Mouse (Mus musculus) heart, postnatal 0 days (tissue): ENCODE data around the gene Ttc7b. TPM values are rescaled to one million over a fixed set of nuclear protein-coding genes. Genes with fewer than 3 reads are reported as not detected.

Source experiments
- ATAC-seq: fragments of 200-750 bp; cut with Nextera tagmentation; 2 replicates; pipeline ENCODE4 v1.8.0; 2017; ENCODE audit warnings: low read depth, moderate number of reproducible peaks, moderate library complexity; ENCODE audit not compliant: insufficient read depth
- DNase-seq: peaks from one replicate; pipeline ENCODE4 v3.0.0-alpha.2; 2016; ENCODE audit warnings: low spot score
- H3K27ac ChIP-seq: fragments of 300-500 bp; sonication (generic); 2 replicates; pipeline ENCODE4 v1.5.1; 2014; ENCODE audit warnings: low read depth, mild to moderate bottlenecking
- H3K27me3 ChIP-seq: fragments of 300-500 bp; sonication (generic); 2 replicates; pipeline ENCODE4 v1.6.1; 2014; ENCODE audit warnings: low read length, mixed read lengths; ENCODE audit not compliant: control insufficient read depth, insufficient read depth
- H3K36me3 ChIP-seq: fragments of 300-500 bp; sonication (generic); replicated peaks from 2 replicates; pipeline ENCODE4 v1.6.1; 2014; ENCODE audit warnings: low read length, mixed read lengths; ENCODE audit not compliant: control insufficient read depth, insufficient read depth
- H3K4me1 ChIP-seq: fragments of 300-500 bp; sonication (generic); 2 replicates; pipeline ENCODE4 v1.6.1; 2014; ENCODE audit warnings: antibody characterized with exemption; ENCODE audit not compliant: control insufficient read depth, insufficient read depth
- H3K4me2 ChIP-seq: fragments of 300-500 bp; sonication (generic); 2 replicates; pipeline ENCODE4 v1.6.1; 2014; ENCODE audit warnings: low read depth, mild to moderate bottlenecking, low read length, moderate library complexity
- H3K4me3 ChIP-seq: fragments of 300-500 bp; sonication (generic); 2 replicates; pipeline ENCODE4 v1.5.1; 2014; ENCODE audit warnings: low read depth, low read length
- H3K9ac ChIP-seq: fragments of 300-500 bp; sonication (generic); replicated peaks from 2 replicates; pipeline ENCODE4 v1.6.1; 2014; ENCODE audit warnings: low read depth, low read length, mixed read lengths
- H3K9me3 ChIP-seq: fragments of 300-500 bp; sonication (generic); replicated peaks from 2 replicates; pipeline ENCODE4 v1.6.1; 2016; ENCODE audit warnings: low read length; ENCODE audit not compliant: control insufficient read depth
- CTCF ChIP-seq: IDR thresholded peaks from 2 replicates; pipeline ENCODE4 v1.5.1; 2016; ENCODE audit warnings: antibody characterized with exemption, control low read depth, low read depth
- EP300 ChIP-seq: IDR thresholded peaks from 2 replicates; pipeline ENCODE4 v1.6.1; 2016; ENCODE audit warnings: antibody characterized with exemption, low read depth
- WGBS: fragments of 180-500 bp; shearing (Covaris S2); extraction: QIAGEN DNeasy Blood & Tissue Kit; methylation state at CpG from one replicate; pipeline ENCODE4 v1.1.7; 2014; 5-methylcytosine and 5-hydroxymethylcytosine counted together
- polyA plus RNA-seq: library from polyadenylated mRNA; unstranded; fragments of >200 nt; fragmentation: Nextera tagmentation; extraction: Ambion mirVana; gene quantifications from 2 replicates; pipeline ENCODE4 v1.2.1, GENCODE M21; 2015
- total RNA-seq: library from RNA; depleted of rRNA; stranded (reverse); fragments of >200 nt; gene quantifications from 2 replicates; pipeline ENCODE4 v1.2.3, GENCODE M21; 2014; ENCODE audit warnings: low replicate concordance

The Ttc7b gene
- total and polyA plus RNA-seq, 2 experiments from 2014 or later = 6.7 to 29.4 TPM

- WGBS = 91% methylated on average over 6 of the region's 6 CpGs
- Histone ChIP-seq H3K4me1 (peaks cover 2% of the 10 kb centered on the region; the same call in 1 of the 2 replicates), H3K27me3 (no peaks in the 10 kb centered on the region), H3K9me3 (no peaks in the 10 kb centered on the region), H3K9ac (no peak overlapping the region), H3K4me2 (no peak overlapping the region), H3K4me3 (no peak overlapping the region), H3K27ac (no peak overlapping the region), H3K36me3 (peaks cover 4% of the 10 kb centered on the region; the same call in 1 of the 2 replicates)
- ATAC-seq (no peak), DNase-seq (no peak)
- TF ChIP-seq EP300 (no peak), CTCF (no peak)
These were observed 91.1 kb downstream of the Ttc7b start for GRCm38 (mm10) chr12:100429414-100430114.

GRCm38 (mm10) chr12:100428183-100428582 lies 92.4 kb downstream of the Ttc7b start:
- H3K36me3 ChIP-seq = peaks cover 4% of the 10 kb centered on the region; the same call in 1 of the 2 replicates
- no peak for ATAC-seq
- no peak for DNase-seq
- no peaks in the 10 kb centered on the region for H3K27me3 ChIP-seq
- no peak overlapping the region for H3K4me3 ChIP-seq
- no peak overlapping the region for H3K27ac ChIP-seq
- H3K4me1 ChIP-seq = peaks cover 2% of the 10 kb centered on the region; the same call in 1 of the 2 replicates
- no peak overlapping the region for H3K4me2 ChIP-seq
- TF ChIP-seq EP300 = no peak
- TF ChIP-seq CTCF = no peak
- no peaks in the 10 kb centered on the region for H3K9me3 ChIP-seq
- 87% methylated on average over 4 of the region's 4 CpGs for WGBS
- no peak overlapping the region for H3K9ac ChIP-seq

- no peaks in the 10 kb centered on the region for H3K9me3 ChIP-seq
- ATAC-seq = no peak
- TF ChIP-seq EP300 = no peak
- no peak for TF ChIP-seq CTCF
- H3K27me3 ChIP-seq = no peaks in the 10 kb centered on the region
- no peak for DNase-seq
- no peak overlapping the region for H3K4me2 ChIP-seq
- H3K4me3 ChIP-seq = no peak overlapping the region
- peaks cover 12% of the 10 kb centered on the region; the same call in 1 of the 2 replicates for H3K4me1 ChIP-seq
- H3K36me3 ChIP-seq = peaks cover 4% of the 10 kb centered on the region; the same call in 1 of the 2 replicates
- H3K27ac ChIP-seq = no peak overlapping the region
- H3K9ac ChIP-seq = no peak overlapping the region
- WGBS = 46% methylated on average over 4 of the region's 4 CpGs
These were observed 94.4 kb downstream of the Ttc7b start for GRCm38 (mm10) chr12:100426212-100426611.

- TF ChIP-seq EP300 (no peak), CTCF (no peak)
- DNase-seq = no peak
These were observed 95.6 kb downstream of the Ttc7b start for GRCm38 (mm10) chr12:100425028-100425427.

GRCm38 (mm10) chr12:100422286-100422820 lies 98.3 kb downstream of the Ttc7b start:
- Histone ChIP-seq H3K9ac (no peak overlapping the region), H3K4me1 (0 out of 2 replicates have a peak, but pooled peaks cover 19% of the 10 kb centered on the region), H3K27me3 (no peaks in the 10 kb centered on the region), H3K36me3 (peaks cover 4% of the 10 kb centered on the region; the same call in 1 of the 2 replicates), H3K9me3 (no peaks in the 10 kb centered on the region), H3K27ac (peak overlapping the region; percentile 7; the same call in 1 of the 2 replicates), H3K4me2 (no peak overlapping the region), H3K4me3 (no peak overlapping the region)
- ATAC-seq = peak; percentile 33
- 39% methylated on average over 6 of the region's 6 CpGs for WGBS
- TF ChIP-seq EP300 (no peak), CTCF (no peak)
- peak; percentile 28 for DNase-seq

More at GRCm38 (mm10) chr12:100425028-100425427, 95.6 kb downstream of the Ttc7b start:
- H3K36me3 ChIP-seq = peaks cover 4% of the 10 kb centered on the region; the same call in 1 of the 2 replicates
- no peak overlapping the region for H3K27ac ChIP-seq
- H3K9me3 ChIP-seq = no peaks in the 10 kb centered on the region
- no peak overlapping the region for H3K4me2 ChIP-seq
- 0 out of 2 replicates have a peak, but pooled peaks cover 19% of the 10 kb centered on the region for H3K4me1 ChIP-seq
- H3K27me3 ChIP-seq = no peaks in the 10 kb centered on the region
- no peak for ATAC-seq
- 93% methylated on average over 6 of the region's 6 CpGs for WGBS
- no peak overlapping the region for H3K9ac ChIP-seq
- H3K4me3 ChIP-seq = no peak overlapping the region
